23 mouse cellular contexts compared by ENCODE assay signal in the genomic region with DNA sequence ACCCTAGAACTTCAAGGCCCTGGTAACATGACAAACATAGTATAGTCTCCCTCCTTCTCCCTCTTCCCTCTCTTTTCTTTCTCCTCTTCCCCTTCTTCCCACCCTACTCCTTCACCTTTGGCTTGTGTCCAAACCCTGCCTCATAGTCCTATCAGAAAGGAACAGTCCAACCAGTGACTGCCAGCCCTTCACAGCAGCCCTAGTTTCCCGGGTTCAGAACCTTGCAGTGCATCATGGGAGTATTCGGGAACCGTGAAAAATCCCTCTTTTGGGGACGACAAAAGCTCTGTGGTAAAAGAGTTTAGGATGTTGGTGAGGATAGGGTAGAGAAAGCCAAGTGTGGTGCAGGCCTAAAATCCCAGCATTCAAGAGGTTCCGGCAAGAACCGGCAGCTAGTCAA. TPM values are rescaled to one million over a fixed set of nuclear protein-coding genes. Genes with fewer than 3 reads are reported as not detected.
DNase-seq lines count a peak whose midpoint lies in the region; ATAC-seq and TF ChIP-seq lines count a peak whose summit lies in the region.
"Had no signal": no experiment of that assay in that cellular context is flagged by ENCODE, and none has a peak within 500 bp of the region (broad histone marks: within the 10 kb centered on the region; RNA-seq: fewer than 3 reads in every experiment).

No protein-coding gene starts in this region.

- H3K9me3 ChIP-seq in hindbrain, embryonic 10.5 days: no peaks in the 10 kb centered on the region
- no peaks in the 10 kb centered on the region for H3K9me3 ChIP-seq in hindbrain, postnatal 0 days (ENCODE audit: low read length)
- no peaks in the 10 kb centered on the region for H3K9me3 ChIP-seq in midbrain, embryonic 10.5 days (replicated peaks)
- H3K9me3 ChIP-seq in midbrain, embryonic 11.5 days (ENCODE audit: control insufficient read depth, low read length): no peaks in the 10 kb centered on the region
- no peaks in the 10 kb centered on the region for H3K9me3 ChIP-seq in neural tube, embryonic 12.5 days
- no peaks in the 10 kb centered on the region for H3K9me3 ChIP-seq in neural tube, embryonic 15.5 days (replicated peaks)
- H3K9me3 ChIP-seq: embryonic facial prominence, embryonic 10.5 days; forebrain, embryonic 13.5 days; hindbrain, embryonic 15.5 days had no signal

- no peaks in the 10 kb centered on the region for H3K36me3 ChIP-seq in hindbrain, embryonic 10.5 days
- 0 out of 2 replicates have a peak, but pooled peaks cover 9% of the 10 kb centered on the region for H3K36me3 ChIP-seq in hindbrain, postnatal 0 days (ENCODE audit: insufficient read depth, low read length)
- H3K36me3 ChIP-seq in midbrain, embryonic 10.5 days: no peaks in the 10 kb centered on the region
- H3K36me3 ChIP-seq in midbrain, embryonic 11.5 days (ENCODE audit: control insufficient read depth, insufficient read depth, low read length): no peaks in the 10 kb centered on the region
- peaks cover 4% of the 10 kb centered on the region for H3K36me3 ChIP-seq in neural tube, embryonic 12.5 days
- H3K36me3 ChIP-seq in neural tube, embryonic 15.5 days: peaks cover 7% of the 10 kb centered on the region
- H3K36me3 ChIP-seq: embryonic facial prominence, embryonic 10.5 days had no signal

- peaks cover 33% of the 10 kb centered on the region for H3K4me1 ChIP-seq in hindbrain, embryonic 10.5 days (replicated peaks)
- H3K4me1 ChIP-seq in hindbrain, postnatal 0 days (ENCODE audit: insufficient read depth, low read length): peaks cover 3% of the 10 kb centered on the region; the same call in 1 of the 2 replicates
- peaks cover 28% of the 10 kb centered on the region for H3K4me1 ChIP-seq in midbrain, embryonic 10.5 days
- peaks cover 5% of the 10 kb centered on the region for H3K4me1 ChIP-seq in midbrain, embryonic 11.5 days (ENCODE audit: control insufficient read depth, insufficient read depth, low read length)
- peaks cover 29% of the 10 kb centered on the region for H3K4me1 ChIP-seq in neural tube, embryonic 12.5 days
- peaks cover 8% of the 10 kb centered on the region for H3K4me1 ChIP-seq in neural tube, embryonic 15.5 days

- H3K27me3 ChIP-seq in hindbrain, embryonic 10.5 days (ENCODE audit: insufficient read depth, poor library complexity, severe bottlenecking): peaks cover 42% of the 10 kb centered on the region
- no peaks in the 10 kb centered on the region for H3K27me3 ChIP-seq in hindbrain, postnatal 0 days (ENCODE audit: insufficient read depth, low read length)
- peaks cover 32% of the 10 kb centered on the region for H3K27me3 ChIP-seq in midbrain, embryonic 10.5 days (ENCODE audit: low read depth, poor library complexity, severe bottlenecking)
- H3K27me3 ChIP-seq in midbrain, embryonic 11.5 days (ENCODE audit: control insufficient read depth, insufficient read depth, low read length): 0 out of 2 replicates have a peak, but pooled peaks cover 2% of the 10 kb centered on the region
- peaks cover 25% of the 10 kb centered on the region for H3K27me3 ChIP-seq in neural tube, embryonic 12.5 days (replicated peaks)
- H3K27me3 ChIP-seq in neural tube, embryonic 15.5 days (replicated peaks): peaks cover 13% of the 10 kb centered on the region

- H3K4me2 ChIP-seq in hindbrain, postnatal 0 days (ENCODE audit: low read depth, low read length): no peak overlapping the region
- no peak overlapping the region for H3K4me2 ChIP-seq in midbrain, embryonic 11.5 days
- no peak overlapping the region for H3K4me2 ChIP-seq in neural tube, embryonic 12.5 days (replicated peaks)
- H3K4me2 ChIP-seq in neural tube, embryonic 15.5 days: no peak overlapping the region
- H3K4me2 ChIP-seq: forebrain, embryonic 13.5 days; heart, embryonic 11.5 days; hindbrain, embryonic 15.5 days had no signal

- DNase-seq in hindbrain, embryonic 10.5 days (ENCODE audit: low spot score): no peak
- DNase-seq in hindbrain, postnatal 0 days (ENCODE audit: low spot score): no peak
- DNase-seq in midbrain, embryonic 10.5 days (ENCODE audit: low spot score): no peak
- DNase-seq in midbrain, embryonic 11.5 days (ENCODE audit: low spot score, missing footprints): no peak
- no peak for DNase-seq in neural tube, embryonic 10.5 days (ENCODE audit: extremely low spot score, low spot score)
- DNase-seq: adrenal gland, postnatal 25 days; B cell, adult 2 months; cerebellum, adult 2 months; cerebellum, postnatal 10 days; forebrain, postnatal 0 days; gastrocnemius, postnatal 14 days; heart, adult 2 months had no signal

- 57% methylated on average over 6 of the region's 6 CpGs for WGBS in hindbrain, embryonic 10.5 days
- WGBS in hindbrain, postnatal 0 days: 26% methylated on average over 6 of the region's 6 CpGs
- WGBS in midbrain, embryonic 10.5 days: 53% methylated on average over 6 of the region's 6 CpGs
- WGBS in midbrain, embryonic 11.5 days: 46% methylated on average over 6 of the region's 6 CpGs
- 42% methylated on average over 6 of the region's 6 CpGs for WGBS in neural tube, embryonic 12.5 days
- WGBS in neural tube, embryonic 15.5 days: 32% methylated on average over 6 of the region's 6 CpGs

- no peak overlapping the region for H3K4me3 ChIP-seq in hindbrain, embryonic 10.5 days
- no peak overlapping the region for H3K4me3 ChIP-seq in hindbrain, postnatal 0 days (ENCODE audit: low read length)
- no peak overlapping the region for H3K4me3 ChIP-seq in midbrain, embryonic 10.5 days
- H3K4me3 ChIP-seq in midbrain, embryonic 11.5 days (ENCODE audit: low read depth, low read length): no peak overlapping the region
- H3K4me3 ChIP-seq in neural tube, embryonic 12.5 days: no peak overlapping the region
- no peak overlapping the region for H3K4me3 ChIP-seq in neural tube, embryonic 15.5 days (replicated peaks)
- H3K4me3 ChIP-seq: embryonic facial prominence, embryonic 10.5 days; forebrain, embryonic 13.5 days; heart, adult 2 months; hindbrain, embryonic 15.5 days had no signal

- ATAC-seq in hindbrain, postnatal 0 days: no peak
- no peak for ATAC-seq in midbrain, embryonic 11.5 days (ENCODE audit: low FRiP score)
- no peak for ATAC-seq in neural tube, embryonic 12.5 days (ENCODE audit: low FRiP score, low read depth)
- ATAC-seq in neural tube, embryonic 15.5 days (ENCODE audit: low FRiP score): no peak
- no peak for ATAC-seq in megakaryocyte-erythroid progenitor cell, adult 5-6 weeks (replicated peaks; ENCODE audit: low FRiP score, low TSS enrichment, poor library complexity, severe bottlenecking)
- ATAC-seq: activated CD4-positive, CD25-positive, alpha-beta regulatory T cell, adult 4 months; CD4-positive, CD25-positive, alpha-beta regulatory T cell, adult 4 months; forebrain, embryonic 13.5 days; forebrain, postnatal 0 days; Patski had no signal

- TF ChIP-seq CTCF in hindbrain, postnatal 0 days (IDR thresholded peaks at IDR 0.05; ENCODE audit: low read depth): no peak

- H3K9ac ChIP-seq in hindbrain, postnatal 0 days (replicated peaks; ENCODE audit: low read length): no peak overlapping the region
- H3K9ac ChIP-seq in midbrain, embryonic 11.5 days (ENCODE audit: low read length): no peak overlapping the region
- H3K9ac ChIP-seq in neural tube, embryonic 12.5 days: no peak overlapping the region
- H3K9ac ChIP-seq in neural tube, embryonic 15.5 days (replicated peaks): no peak overlapping the region
- H3K9ac ChIP-seq: forebrain, embryonic 13.5 days; forebrain, postnatal 0 days; hindbrain, embryonic 15.5 days had no signal

- H3K27ac ChIP-seq in hindbrain, embryonic 10.5 days: peak overlapping the region; percentile 50
- no peak overlapping the region for H3K27ac ChIP-seq in hindbrain, postnatal 0 days
- H3K27ac ChIP-seq in midbrain, embryonic 10.5 days (replicated peaks): peak overlapping the region; percentile 2; the same call in 1 of the 2 replicates
- H3K27ac ChIP-seq in midbrain, embryonic 11.5 days (ENCODE audit: low read depth, low read length): no peak overlapping the region
- H3K27ac ChIP-seq in neural tube, embryonic 12.5 days: 0 out of 2 replicates have a peak overlapping the region, but pooled peaks have one; percentile 7
- peak overlapping the region; percentile 14; the same call in 1 of the 2 replicates for H3K27ac ChIP-seq in neural tube, embryonic 15.5 days (replicated peaks)
- H3K27ac ChIP-seq: embryonic facial prominence, embryonic 10.5 days; forebrain, embryonic 13.5 days; heart, adult 2 months; hindbrain, embryonic 15.5 days had no signal

RNA-seq across cellular contexts. Expression of a gene that starts 13.4 kb away (rescaled TPM):
- 36.5 and 44.8 TPM in 2 replicates for polyA plus RNA-seq in hindbrain, embryonic 10.5 days (2016; fragmentation: Nextera tagmentation; extraction: Ambion mirVana)
- 72.6 and 78.4 TPM in 2 replicates for total RNA-seq in hindbrain, postnatal 0 days (2014; rRNA removed)
- 51.6 and 52.3 TPM in 2 replicates for polyA plus RNA-seq in hindbrain, postnatal 0 days (2015; fragmentation: Nextera tagmentation; extraction: Ambion mirVana)
- 38.6 and 39.5 TPM in 2 replicates for polyA plus RNA-seq in midbrain, embryonic 10.5 days (2016; fragmentation: Nextera tagmentation; extraction: Ambion mirVana)
- polyA plus RNA-seq in midbrain, embryonic 11.5 days (2014; fragmentation: Nextera tagmentation; extraction: Ambion mirVana): 40.9 and 44.6 TPM in 2 replicates
- 46.7 and 48.4 TPM in 2 replicates for polyA plus RNA-seq in neural tube, embryonic 12.5 days (2016; fragmentation: Nextera tagmentation; extraction: Ambion mirVana)
- 45.7 and 46.1 TPM in 2 replicates for polyA plus RNA-seq in neural tube, embryonic 15.5 days (2015; fragmentation: Nextera tagmentation; extraction: Ambion mirVana)
- total RNA-seq in megakaryocyte-erythroid progenitor cell, adult 5-6 weeks (2014; fragmentation: Nextera tagmentation): 15.0 and 18.4 TPM in 2 replicates
- total RNA-seq in megakaryocyte-erythroid progenitor cell, adult 5-6 weeks (2017): 13.3 and 15.7 TPM in 2 replicates

RNA-seq across cellular contexts. Expression of a gene that starts 21.7 kb away (rescaled TPM):
- polyA plus RNA-seq in hindbrain, embryonic 10.5 days (2016; fragmentation: Nextera tagmentation; extraction: Ambion mirVana): 25.1 and 25.9 TPM in 2 replicates
- 56.5 and 69.3 TPM in 2 replicates for total RNA-seq in hindbrain, postnatal 0 days (2014; rRNA removed)
- 52.9 and 53.5 TPM in 2 replicates for polyA plus RNA-seq in hindbrain, postnatal 0 days (2015; fragmentation: Nextera tagmentation; extraction: Ambion mirVana)
- 20.5 and 22.6 TPM in 2 replicates for polyA plus RNA-seq in midbrain, embryonic 10.5 days (2016; fragmentation: Nextera tagmentation; extraction: Ambion mirVana)
- 18.3 and 18.9 TPM in 2 replicates for polyA plus RNA-seq in midbrain, embryonic 11.5 days (2014; fragmentation: Nextera tagmentation; extraction: Ambion mirVana)
- 24.2 and 25.4 TPM in 2 replicates for polyA plus RNA-seq in neural tube, embryonic 12.5 days (2016; fragmentation: Nextera tagmentation; extraction: Ambion mirVana)
- polyA plus RNA-seq in neural tube, embryonic 15.5 days (2015; fragmentation: Nextera tagmentation; extraction: Ambion mirVana): 46.9 and 53.9 TPM in 2 replicates
- total RNA-seq in megakaryocyte-erythroid progenitor cell, adult 5-6 weeks (2014; fragmentation: Nextera tagmentation): 5.3 and 16.6 TPM in 2 replicates
- total RNA-seq in megakaryocyte-erythroid progenitor cell, adult 5-6 weeks (2017): 14.5 and 15.0 TPM in 2 replicates

RNA-seq across cellular contexts. Expression of a gene that starts 21.7 kb away (rescaled TPM):
- 39.2 and 45.7 TPM in 2 replicates for polyA plus RNA-seq in hindbrain, embryonic 10.5 days (2016; fragmentation: Nextera tagmentation; extraction: Ambion mirVana)
- total RNA-seq in hindbrain, postnatal 0 days (2014; rRNA removed): 58.6 and 70.5 TPM in 2 replicates
- 53.0 and 54.6 TPM in 2 replicates for polyA plus RNA-seq in hindbrain, postnatal 0 days (2015; fragmentation: Nextera tagmentation; extraction: Ambion mirVana)
- 37.1 and 40.4 TPM in 2 replicates for polyA plus RNA-seq in midbrain, embryonic 10.5 days (2016; fragmentation: Nextera tagmentation; extraction: Ambion mirVana)
- 39.1 and 43.3 TPM in 2 replicates for polyA plus RNA-seq in midbrain, embryonic 11.5 days (2014; fragmentation: Nextera tagmentation; extraction: Ambion mirVana)
- 52.6 and 55.2 TPM in 2 replicates for polyA plus RNA-seq in neural tube, embryonic 12.5 days (2016; fragmentation: Nextera tagmentation; extraction: Ambion mirVana)
- polyA plus RNA-seq in neural tube, embryonic 15.5 days (2015; fragmentation: Nextera tagmentation; extraction: Ambion mirVana): 67.5 and 77.9 TPM in 2 replicates
- 14.8 and 19.1 TPM in 2 replicates for total RNA-seq in megakaryocyte-erythroid progenitor cell, adult 5-6 weeks (2014; fragmentation: Nextera tagmentation)
- 7.5 and 8.7 TPM in 2 replicates for total RNA-seq in megakaryocyte-erythroid progenitor cell, adult 5-6 weeks (2017)

RNA-seq across cellular contexts. Expression of a gene that starts 26.8 kb away (rescaled TPM):
- polyA plus RNA-seq in hindbrain, embryonic 10.5 days (2016; fragmentation: Nextera tagmentation; extraction: Ambion mirVana): 2.6 and 4.7 TPM in 2 replicates
- 1.8 and 10.9 TPM in 2 replicates for total RNA-seq in hindbrain, postnatal 0 days (2014; rRNA removed)
- polyA plus RNA-seq in hindbrain, postnatal 0 days (2015; fragmentation: Nextera tagmentation; extraction: Ambion mirVana): 3.5 and 3.7 TPM in 2 replicates
- 0.75 and 1.1 TPM in 2 replicates for polyA plus RNA-seq in midbrain, embryonic 10.5 days (2016; fragmentation: Nextera tagmentation; extraction: Ambion mirVana)
- 0.33 and 0.49 TPM in 2 replicates for polyA plus RNA-seq in midbrain, embryonic 11.5 days (2014; fragmentation: Nextera tagmentation; extraction: Ambion mirVana)
- 0.51 and 0.82 TPM in 2 replicates for polyA plus RNA-seq in neural tube, embryonic 12.5 days (2016; fragmentation: Nextera tagmentation; extraction: Ambion mirVana)
- polyA plus RNA-seq in neural tube, embryonic 15.5 days (2015; fragmentation: Nextera tagmentation; extraction: Ambion mirVana): 1.6 and 2.6 TPM in 2 replicates
- not detected in 2 replicates for total RNA-seq in megakaryocyte-erythroid progenitor cell, adult 5-6 weeks (2014; fragmentation: Nextera tagmentation)
- not detected in 2 replicates for total RNA-seq in megakaryocyte-erythroid progenitor cell, adult 5-6 weeks (2017)
- total RNA-seq: gastrocnemius, postnatal 14 days; heart, adult 2 months; heart, postnatal 25 days had no signal
- polyA plus RNA-seq: heart, embryonic 11.5 days had no signal

RNA-seq across cellular contexts. Expression of a gene that starts 31.0 kb away (rescaled TPM):
- 46.4 and 48.3 TPM in 2 replicates for polyA plus RNA-seq in hindbrain, embryonic 10.5 days (2016; fragmentation: Nextera tagmentation; extraction: Ambion mirVana)
- 17.6 and 20.2 TPM in 2 replicates for total RNA-seq in hindbrain, postnatal 0 days (2014; rRNA removed)
- 30.3 and 31.0 TPM in 2 replicates for polyA plus RNA-seq in hindbrain, postnatal 0 days (2015; fragmentation: Nextera tagmentation; extraction: Ambion mirVana)
- 54.2 and 54.8 TPM in 2 replicates for polyA plus RNA-seq in midbrain, embryonic 10.5 days (2016; fragmentation: Nextera tagmentation; extraction: Ambion mirVana)
- 40.5 and 44.0 TPM in 2 replicates for polyA plus RNA-seq in midbrain, embryonic 11.5 days (2014; fragmentation: Nextera tagmentation; extraction: Ambion mirVana)
- polyA plus RNA-seq in neural tube, embryonic 12.5 days (2016; fragmentation: Nextera tagmentation; extraction: Ambion mirVana): 37.6 and 37.7 TPM in 2 replicates
- 41.2 and 46.1 TPM in 2 replicates for polyA plus RNA-seq in neural tube, embryonic 15.5 days (2015; fragmentation: Nextera tagmentation; extraction: Ambion mirVana)
- 24.6 and 29.3 TPM in 2 replicates for total RNA-seq in megakaryocyte-erythroid progenitor cell, adult 5-6 weeks (2014; fragmentation: Nextera tagmentation)
- total RNA-seq in megakaryocyte-erythroid progenitor cell, adult 5-6 weeks (2017): 32.8 and 40.3 TPM in 2 replicates

Comparison
In these comparisons a context has a peak if more than half of its experiments do, and no peak if none do; other contexts are left out.
1. H3K27ac ChIP-seq: peak in hindbrain, embryonic 10.5 days (single experiment), midbrain, embryonic 10.5 days (single experiment), neural tube, embryonic 12.5 days (single experiment) and neural tube, embryonic 15.5 days (single experiment); none in hindbrain, postnatal 0 days (single experiment) and midbrain, embryonic 11.5 days (single experiment).